In genomic region chr19:23545604-23546003, GRCm38 (mm10) we compare ENCODE assay signal across 9 mouse cellular contexts.
DNase-seq lines count a peak whose midpoint lies in the region.
"Had no signal": no experiment of that assay in that cellular context is flagged by ENCODE, and none has a peak within 500 bp of the region (broad histone marks: within the 10 kb centered on the region; RNA-seq: fewer than 3 reads in every experiment).

No protein-coding gene starts in this region.

- no peak overlapping the region for H3K27ac ChIP-seq in limb, embryonic 10.5 days
- H3K27ac ChIP-seq: forebrain, embryonic 10.5 days had no signal

- no peaks in the 10 kb centered on the region for H3K36me3 ChIP-seq in limb, embryonic 10.5 days
- H3K36me3 ChIP-seq: forebrain, embryonic 10.5 days had no signal

- H3K27me3 ChIP-seq in limb, embryonic 10.5 days (ENCODE audit: low read depth, poor library complexity, severe bottlenecking) = no peaks in the 10 kb centered on the region

- peak; percentile 9 for DNase-seq in embryo, embryonic 11 days
- DNase-seq in embryo, embryonic 9.5 days (ENCODE audit: extremely low spot score) = no peak
- peak; percentile 15 for DNase-seq in kidney, postnatal 14 days
- DNase-seq in kidney, postnatal 10 days = no peak
- DNase-seq in 416B (ENCODE audit: low read depth) = peak; percentile 41
- DNase-seq in cerebellum, adult 11 months = peak; percentile 27
- no peak for DNase-seq in urinary bladder, postnatal 4 days (ENCODE audit: low spot score in 2 of 2)
- no peak for DNase-seq in limb, embryonic 10.5 days (ENCODE audit: low spot score)

- no peaks in the 10 kb centered on the region for H3K4me1 ChIP-seq in limb, embryonic 10.5 days

- no peak overlapping the region for H3K4me3 ChIP-seq in limb, embryonic 10.5 days
- H3K4me3 ChIP-seq: forebrain, embryonic 10.5 days had no signal

- no peaks in the 10 kb centered on the region for H3K9me3 ChIP-seq in limb, embryonic 10.5 days (replicated peaks)
- H3K9me3 ChIP-seq: forebrain, embryonic 10.5 days had no signal

Comparison
In these comparisons a context has a peak if more than half of its experiments do, and no peak if none do; other contexts are left out.
1. DNase-seq: peak in embryo, embryonic 11 days (single experiment), kidney, postnatal 14 days (single experiment), 416B (single experiment) and cerebellum, adult 11 months (single experiment); none in embryo, embryonic 9.5 days (single experiment), kidney, postnatal 10 days (single experiment), urinary bladder, postnatal 4 days (0 of 2) and limb, embryonic 10.5 days (single experiment).